Mouse (Mus musculus) MEL (cell line): Measurements from ENCODE around the gene Slc16a6.

Source experiments
- CTCF ChIP-seq, 3 experiments: IDR thresholded peaks in 2 of 3; conservative IDR thresholded peaks in 1 of 3; 2 replicates each; pipeline ENCODE4 v1.5.1; 2011 to 2012; ENCODE audit warnings: low read length in 3 of 3, low read depth in 2 of 3, mild to moderate bottlenecking in 2 of 3, improper control_type of control experiment in 1 of 3, inconsistent platforms in 1 of 3, mixed read lengths in 1 of 3, moderate library complexity in 1 of 3; ENCODE audit not compliant: control insufficient read depth in 1 of 3, insufficient read depth in 1 of 3, poor library complexity in 1 of 3, severe bottlenecking in 1 of 3
- EP300 ChIP-seq, 2 experiments: IDR thresholded peaks; 2 replicates each; pipeline ENCODE4 v1.6.1; 2011; ENCODE audit warnings: improper control_type of control experiment in 2 of 2, low read length in 2 of 2, low read depth in 1 of 2, mild to moderate bottlenecking in 1 of 2
- GATA1 ChIP-seq: IDR thresholded peaks from 2 replicates; pipeline ENCODE4 v1.6.1; 2011; ENCODE audit warnings: low read depth, low read length, improper control_type of control experiment
- HCFC1 ChIP-seq: IDR thresholded peaks from 2 replicates; pipeline ENCODE4 v1.6.1; 2012; ENCODE audit warnings: low read depth, mild to moderate bottlenecking, inconsistent platforms, low read length, improper control_type of control experiment, moderate library complexity
- JUND ChIP-seq: IDR thresholded peaks from 2 replicates; pipeline ENCODE4 v1.6.1; 2011; ENCODE audit warnings: low read depth, mild to moderate bottlenecking, improper control_type of control experiment, low read length
- POLR2A ChIP-seq, 2 experiments: IDR thresholded peaks; 2 replicates each; pipeline ENCODE4 v1.6.1; 2011 to 2012; ENCODE audit warnings: low read length in 2 of 2, mild to moderate bottlenecking in 2 of 2, control low read depth in 1 of 2, improper control_type of control experiment in 1 of 2, low read depth in 1 of 2, moderate library complexity in 1 of 2; ENCODE audit not compliant: control insufficient read depth in 1 of 2, insufficient read depth in 1 of 2, poor library complexity in 1 of 2
- RAD21 ChIP-seq: IDR thresholded peaks from 2 replicates; pipeline ENCODE4 v1.6.1; 2011; ENCODE audit warnings: mild to moderate bottlenecking, low read depth, low read length, improper control_type of control experiment
- RCOR1 ChIP-seq: IDR thresholded peaks from 2 replicates; pipeline ENCODE4 v1.6.1; 2012; ENCODE audit warnings: low read depth, mild to moderate bottlenecking, inconsistent platforms, low read length, improper control_type of control experiment
- USF2 ChIP-seq, 2 experiments: IDR thresholded peaks; 2 replicates each; pipeline ENCODE4 v1.6.1; 2011 to 2012; ENCODE audit warnings: improper control_type of control experiment in 2 of 2, low read length in 2 of 2, borderline replicate concordance in 1 of 2, inconsistent platforms in 1 of 2, low read depth in 1 of 2, mild to moderate bottlenecking in 1 of 2; ENCODE audit not compliant: insufficient read depth in 1 of 2

DNA sequence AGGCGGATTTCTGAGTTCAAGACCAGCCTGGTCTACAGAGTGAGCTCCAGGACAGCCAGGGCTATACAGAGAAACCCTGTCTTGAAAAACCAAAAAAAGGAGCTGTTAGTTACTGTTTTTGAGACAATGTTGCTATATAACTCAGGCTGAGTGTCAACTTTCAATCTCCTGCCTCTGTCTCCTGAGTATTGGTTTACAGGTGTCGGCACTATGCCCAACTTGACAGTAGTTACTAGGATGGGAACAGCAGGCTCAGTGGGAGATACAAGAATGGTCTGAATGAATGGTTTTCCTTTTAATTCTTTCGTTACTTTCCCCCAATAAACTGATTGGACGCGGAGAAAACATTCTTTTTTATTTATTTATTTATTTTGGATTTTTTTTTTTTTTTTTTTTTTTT lies 46.0 kb downstream of the Slc16a6 start:
- TF ChIP-seq GATA1 (no peak), CTCF (IDR thresholded peaks at IDR 0.05 in 2 of 3, conservative IDR thresholded peaks at IDR 0.05 in 1 of 3; ENCODE audit: control insufficient read depth in 1 of 3, insufficient read depth in 1 of 3, low read depth in 2 of 3, low read length in 3 of 3, poor library complexity in 1 of 3, severe bottlenecking in 1 of 3) (no peak), JUND (no peak), HCFC1 (no peak), POLR2A (IDR thresholded peaks at IDR 0.05; ENCODE audit: control insufficient read depth in 1 of 2, insufficient read depth in 1 of 2, low read depth in 1 of 2, low read length in 2 of 2, poor library complexity in 1 of 2) (no peak), EP300 (IDR thresholded peaks at IDR 0.05; ENCODE audit: low read depth in 1 of 2, low read length in 2 of 2) (no peak), RCOR1 (no peak), USF2 (IDR thresholded peaks at IDR 0.05; ENCODE audit: borderline replicate concordance in 1 of 2, insufficient read depth in 1 of 2, low read depth in 1 of 2, low read length in 2 of 2) (no peak), RAD21 (no peak)
